Mouse (Mus musculus): Measurements from ENCODE around the gene H2-D1. TPM values are rescaled to one million over a fixed set of nuclear protein-coding genes. Genes with fewer than 3 reads are reported as not detected.

H2-D1 gene
- polyA plus RNA-seq, 1 experiment = 38.3 TPM

- Histone ChIP-seq H3K27me3 (ENCODE audit: control insufficient read depth, insufficient read depth, insufficient read length) (no peaks in the 10 kb centered on the region), H3K36me3 (ENCODE audit: control insufficient read depth, insufficient read depth) (peaks cover 52% of the 10 kb centered on the region), H3ac (ENCODE audit: control insufficient read depth, insufficient read length) (no peak overlapping the region), H3K79me2 (ENCODE audit: control insufficient read depth, insufficient read depth) (peaks cover 59% of the 10 kb centered on the region), H3K4me2 (ENCODE audit: low read depth) (peak overlapping the region; percentile 94), H3K4me3 (no peak overlapping the region)
- TF ChIP-seq TCF3 (IDR thresholded peaks at IDR 0.05; ENCODE audit: insufficient read length, low read depth) (no peak), REST (IDR thresholded peaks at IDR 0.05; ENCODE audit: insufficient read depth, insufficient read length) (no peak), MYOG (IDR thresholded peaks at IDR 0.05; ENCODE audit: control insufficient read depth in 1 of 3, insufficient read depth in 1 of 3, insufficient read length in 2 of 3, low read depth in 2 of 3) (no peak)
These were observed 17.5 kb upstream of the H2-D1 start for GRCm38 (mm10) chr17:35244999-35245398.

DNA sequence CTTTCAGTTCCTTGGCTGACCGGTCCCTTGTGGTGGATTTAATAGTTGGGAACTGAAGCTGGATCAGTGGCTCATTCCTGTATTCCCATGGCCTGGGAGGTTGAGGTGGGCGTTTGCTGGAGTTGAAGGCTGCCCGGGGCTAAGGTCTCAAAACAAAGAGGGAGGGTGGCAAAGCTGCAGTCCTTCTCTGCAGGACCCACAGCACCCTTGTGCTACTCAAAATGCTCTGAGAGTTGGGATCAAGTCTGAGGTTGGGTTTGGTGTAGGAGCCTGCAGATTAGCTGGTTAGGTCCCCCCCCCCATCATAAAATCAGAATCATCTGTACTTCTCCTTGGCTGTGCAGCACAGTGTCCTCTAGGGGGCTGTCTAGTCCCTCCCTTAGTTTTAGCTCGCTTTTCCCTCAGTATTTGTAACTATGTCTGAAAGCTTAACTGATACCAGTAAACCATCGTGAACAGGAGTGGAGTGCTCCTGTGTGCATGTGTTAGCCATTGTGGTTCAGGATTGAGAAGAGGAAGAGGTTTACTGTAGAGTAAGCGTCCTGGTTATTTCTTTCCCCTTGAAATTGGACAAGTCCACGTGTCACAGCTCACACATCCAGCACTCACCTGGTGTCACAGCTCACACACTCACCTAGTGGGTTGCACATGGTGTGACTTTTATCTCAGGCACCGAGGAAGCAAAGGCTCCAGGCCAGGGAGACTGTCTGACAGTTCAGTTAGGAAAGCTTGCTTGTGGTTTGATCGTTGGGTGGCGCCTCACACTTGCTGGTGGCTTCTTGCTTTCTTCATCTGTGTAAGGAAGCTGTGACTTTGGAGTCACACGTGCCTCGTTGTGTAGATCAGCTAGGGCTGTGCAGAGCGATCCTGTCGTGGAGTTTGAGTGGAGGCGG lies 16.6 kb upstream of the H2-D1 start:
- Histone ChIP-seq H3K4me2 (ENCODE audit: low read depth) (no peak overlapping the region), H3K36me3 (ENCODE audit: control insufficient read depth, insufficient read depth) (peaks cover 57% of the 10 kb centered on the region), H3K4me3 (no peak overlapping the region), H3K27me3 (ENCODE audit: control insufficient read depth, insufficient read depth, insufficient read length) (no peaks in the 10 kb centered on the region), H3ac (ENCODE audit: control insufficient read depth, insufficient read length) (no peak overlapping the region), H3K79me2 (ENCODE audit: control insufficient read depth, insufficient read depth) (peaks cover 59% of the 10 kb centered on the region)
- TF ChIP-seq TCF12 (IDR thresholded peaks at IDR 0.05; ENCODE audit: insufficient read depth, poor library complexity, severe bottlenecking) = no peak
- TF ChIP-seq E2F4 (IDR thresholded peaks at IDR 0.05; ENCODE audit: insufficient read depth) = no peak
- no peak for TF ChIP-seq USF1 (IDR thresholded peaks at IDR 0.05; ENCODE audit: low read depth)
- no peak for TF ChIP-seq MYOD1 (IDR thresholded peaks at IDR 0.05; ENCODE audit: control insufficient read depth in 1 of 3, insufficient read length in 2 of 3, low read depth in 2 of 3)
- peak; percentile 38 for TF ChIP-seq POLR2AphosphoS2 (IDR thresholded peaks at IDR 0.05; ENCODE audit: insufficient read length, low read depth)

DNA sequence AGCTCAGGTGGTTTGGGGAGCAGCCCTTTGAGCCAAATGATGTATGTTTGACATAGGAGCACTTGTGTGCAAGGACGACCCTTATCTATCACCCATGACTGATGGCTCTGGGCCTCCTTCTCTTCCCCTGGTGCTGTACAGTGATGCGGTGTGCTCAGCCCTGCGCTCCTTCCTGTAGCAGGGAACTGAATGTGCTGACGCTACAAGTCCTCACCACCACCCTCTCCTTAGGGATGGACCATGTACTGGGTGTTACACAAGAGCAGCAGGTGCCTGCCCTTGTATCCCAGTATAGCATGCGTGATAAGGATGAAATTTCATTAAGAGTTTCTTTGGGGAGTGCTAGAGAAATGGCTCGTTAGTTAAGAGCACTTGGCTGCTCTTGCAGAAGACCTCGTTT lies 15.4 kb upstream of the H2-D1 start:
- Histone ChIP-seq H3K27me3 (ENCODE audit: control insufficient read depth, insufficient read depth, insufficient read length) (no peaks in the 10 kb centered on the region), H3K4me3 (no peak overlapping the region)
- TF ChIP-seq REST (IDR thresholded peaks at IDR 0.05; ENCODE audit: insufficient read depth, insufficient read length) (no peak), POLR2AphosphoS2 (IDR thresholded peaks at IDR 0.05; ENCODE audit: insufficient read length, low read depth) (no peak), MAX (IDR thresholded peaks at IDR 0.05; ENCODE audit: low read depth) (no peak), MYOD1 (IDR thresholded peaks at IDR 0.05; ENCODE audit: control insufficient read depth in 1 of 3, insufficient read length in 2 of 3, low read depth in 2 of 3) (no peak), E2F4 (IDR thresholded peaks at IDR 0.05; ENCODE audit: insufficient read depth) (no peak), CEBPB (IDR thresholded peaks at IDR 0.05; ENCODE audit: insufficient read depth, poor library complexity, severe bottlenecking) (no peak), USF1 (IDR thresholded peaks at IDR 0.05; ENCODE audit: low read depth) (no peak), POLR2A (IDR thresholded peaks at IDR 0.05; ENCODE audit: insufficient read length, low read depth) (peak; percentile 30)

DNA sequence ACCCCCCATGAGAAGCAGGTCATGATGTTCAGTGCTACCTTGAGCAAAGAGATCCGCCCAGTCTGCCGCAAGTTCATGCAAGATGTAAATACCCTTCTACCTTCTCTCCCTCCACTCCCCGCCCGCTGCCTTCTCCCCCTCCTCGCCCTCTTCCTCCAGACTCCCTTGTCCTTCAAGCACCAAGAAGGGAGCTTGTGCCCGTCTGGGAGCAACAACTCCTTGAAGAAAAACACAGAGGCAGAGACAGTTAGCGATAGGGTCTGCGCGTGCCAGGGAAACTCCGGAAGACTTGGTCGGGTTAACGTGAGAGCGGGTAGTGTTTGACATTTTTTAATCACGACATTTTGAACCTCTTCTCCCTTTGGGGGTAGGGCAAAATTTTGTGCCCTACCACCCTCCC lies 13.5 kb upstream of the H2-D1 start:
- TF ChIP-seq TCF3 (IDR thresholded peaks at IDR 0.05; ENCODE audit: insufficient read length, low read depth) (no peak), POLR2AphosphoS2 (IDR thresholded peaks at IDR 0.05; ENCODE audit: insufficient read length, low read depth) (no peak), MYOD1 (IDR thresholded peaks at IDR 0.05; ENCODE audit: control insufficient read depth in 1 of 3, insufficient read length in 2 of 3, low read depth in 2 of 3) (no peak), TCF12 (IDR thresholded peaks at IDR 0.05; ENCODE audit: insufficient read depth, poor library complexity, severe bottlenecking) (no peak), USF1 (IDR thresholded peaks at IDR 0.05; ENCODE audit: low read depth) (no peak), MAX (IDR thresholded peaks at IDR 0.05; ENCODE audit: low read depth) (no peak), SRF (IDR thresholded peaks at IDR 0.05; ENCODE audit: control insufficient read depth, insufficient read length, low read depth) (no peak), MYOG (IDR thresholded peaks at IDR 0.05; ENCODE audit: control insufficient read depth in 1 of 3, insufficient read depth in 1 of 3, insufficient read length in 2 of 3, low read depth in 2 of 3) (no peak), REST (IDR thresholded peaks at IDR 0.05; ENCODE audit: insufficient read depth, insufficient read length) (no peak), CEBPB (IDR thresholded peaks at IDR 0.05; ENCODE audit: insufficient read depth, poor library complexity, severe bottlenecking) (no peak), POLR2A (IDR thresholded peaks at IDR 0.05; ENCODE audit: insufficient read length, low read depth) (no peak)

More for the DNA sequence above, 15.4 kb upstream of the H2-D1 start:
- H3K36me3 ChIP-seq (ENCODE audit: control insufficient read depth, insufficient read depth) = peaks cover 61% of the 10 kb centered on the region
- peaks cover 56% of the 10 kb centered on the region for H3K79me2 ChIP-seq (ENCODE audit: control insufficient read depth, insufficient read depth)
- H3ac ChIP-seq (ENCODE audit: control insufficient read depth, insufficient read length) = no peak overlapping the region
- no peak overlapping the region for H3K4me2 ChIP-seq (ENCODE audit: low read depth)

DNA sequence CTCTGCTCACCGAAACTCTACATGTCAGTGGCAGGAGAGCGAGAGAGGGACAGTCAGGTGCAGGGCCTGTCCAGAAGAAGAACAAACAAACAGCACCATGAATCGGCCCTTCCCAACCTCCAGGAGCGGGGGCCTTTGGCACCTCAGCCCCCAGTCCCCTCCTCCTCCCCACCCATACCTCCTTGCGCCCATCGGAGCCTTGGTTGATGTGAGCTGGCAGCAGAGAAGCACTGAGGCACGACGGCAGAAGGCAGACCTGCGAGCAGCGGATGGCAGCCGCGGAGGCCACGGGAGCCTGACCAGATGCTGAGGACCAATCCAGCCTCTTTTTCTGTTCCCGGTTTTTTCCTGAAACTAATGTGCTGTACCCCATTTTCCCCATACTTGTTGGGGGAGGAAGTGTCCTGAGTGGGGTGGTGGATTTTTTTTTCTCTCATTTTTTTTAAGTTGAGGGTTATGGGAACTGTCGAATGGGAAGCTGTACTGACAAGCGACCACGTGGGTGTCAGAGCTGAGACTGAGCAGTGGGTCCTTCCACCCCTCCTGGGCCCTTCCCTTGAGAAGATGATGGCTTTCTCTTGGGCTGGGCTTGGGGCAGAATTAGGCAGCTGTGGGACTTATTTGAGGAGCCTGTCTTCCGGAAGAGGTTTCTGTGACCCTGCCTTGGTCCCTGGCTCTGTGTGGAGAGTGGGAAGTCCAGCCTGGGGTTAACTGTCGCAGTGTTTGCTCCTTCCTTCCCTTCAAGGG lies 12.9 kb upstream of the H2-D1 start:
- Histone ChIP-seq H3K4me2 (ENCODE audit: low read depth) (no peak overlapping the region), H3K27me3 (ENCODE audit: control insufficient read depth, insufficient read depth, insufficient read length) (no peaks in the 10 kb centered on the region), H3K79me2 (ENCODE audit: control insufficient read depth, insufficient read depth) (peaks cover 31% of the 10 kb centered on the region), H3K36me3 (ENCODE audit: control insufficient read depth, insufficient read depth) (peaks cover 48% of the 10 kb centered on the region), H3ac (ENCODE audit: control insufficient read depth, insufficient read length) (no peak overlapping the region), H3K4me3 (no peak overlapping the region)
- no peak for TF ChIP-seq MYOD1 (IDR thresholded peaks at IDR 0.05; ENCODE audit: control insufficient read depth in 1 of 3, insufficient read length in 2 of 3, low read depth in 2 of 3)
- peak; percentile 29 for TF ChIP-seq POLR2A (IDR thresholded peaks at IDR 0.05; ENCODE audit: insufficient read length, low read depth)

More for the DNA sequence above, 13.5 kb upstream of the H2-D1 start:
- Histone ChIP-seq H3K4me3 (no peak overlapping the region), H3ac (ENCODE audit: control insufficient read depth, insufficient read length) (no peak overlapping the region), H3K27me3 (ENCODE audit: control insufficient read depth, insufficient read depth, insufficient read length) (no peaks in the 10 kb centered on the region), H3K36me3 (ENCODE audit: control insufficient read depth, insufficient read depth) (peaks cover 53% of the 10 kb centered on the region), H3K4me2 (ENCODE audit: low read depth) (no peak overlapping the region), H3K79me2 (ENCODE audit: control insufficient read depth, insufficient read depth) (peaks cover 37% of the 10 kb centered on the region)

Data from myocyte (in vitro differentiated cells).